Mouse (Mus musculus): ENCODE measurements at regions not wholly inside any gene's neighbourhood (a gene's known extent, or its start where the extent isn't known, plus 50 kb on each side); places are given as distances from the start of the nearest gene placed in this dataset.
"Not testable (repeated sequence)": the region's sequence is repeated elsewhere in the genome, so short reads cannot be mapped to it uniquely, and the experiment has no call there.

DNA sequence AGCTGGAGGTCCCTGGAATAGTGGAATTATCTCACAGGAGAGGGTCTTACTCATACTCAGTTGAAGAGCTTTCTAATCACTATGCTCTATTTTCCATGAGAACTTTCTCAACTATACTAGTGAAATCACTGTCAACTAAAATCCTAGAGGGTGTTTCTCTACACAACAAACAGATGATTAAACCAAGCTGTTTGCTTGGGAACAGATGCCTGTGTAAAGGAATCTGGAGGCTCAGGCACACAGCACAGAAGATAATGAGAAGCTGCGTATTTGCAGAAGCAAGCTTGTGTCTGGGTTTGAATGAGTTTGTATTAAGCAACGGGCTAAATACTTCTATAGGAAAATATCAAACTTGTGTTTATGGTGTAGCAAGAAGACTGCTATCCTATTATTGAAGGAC lies 202.9 kb upstream of the Myo3a start:
- WGBS (ENCODE audit: insufficient replicate concordance) = 56% methylated on average over 2 of the region's 2 CpGs
- Histone ChIP-seq H3K4me1 (replicated peaks) (no peaks in the 10 kb centered on the region), H3K9me3 (replicated peaks) (no peaks in the 10 kb centered on the region), H3K36me3 (replicated peaks) (no peaks in the 10 kb centered on the region), H3K9ac (no peak overlapping the region), H3K27ac (replicated peaks) (no peak overlapping the region), H3K4me2 (no peak overlapping the region), H3K27me3 (no peaks in the 10 kb centered on the region), H3K4me3 (replicated peaks) (no peak overlapping the region)
- no peak for ATAC-seq (ENCODE audit: insufficient read depth)

DNA sequence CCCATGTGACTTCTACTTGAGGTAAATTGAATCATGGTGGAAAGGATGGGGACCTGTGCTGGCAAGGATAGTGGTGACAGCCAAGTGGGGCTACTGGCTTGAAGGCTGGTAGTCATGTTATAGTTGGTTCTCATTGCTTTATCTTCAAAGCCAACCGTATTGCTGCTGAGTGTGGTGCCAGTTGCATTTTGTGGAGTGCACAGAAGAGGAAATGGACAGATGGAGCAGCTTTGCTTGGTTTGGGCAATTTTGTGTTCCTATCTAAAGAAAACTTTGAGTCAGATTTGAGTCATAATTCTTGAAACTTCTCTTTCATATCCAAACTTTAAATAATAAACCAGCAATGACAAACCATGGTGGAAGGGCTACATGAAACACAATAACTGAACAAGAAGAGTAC lies 200.5 kb upstream of the Myo3a start:
- Histone ChIP-seq H3K36me3 (replicated peaks) (no peaks in the 10 kb centered on the region), H3K27ac (replicated peaks) (no peak overlapping the region), H3K4me3 (replicated peaks) (no peak overlapping the region), H3K4me2 (no peak overlapping the region), H3K27me3 (no peaks in the 10 kb centered on the region), H3K9ac (no peak overlapping the region), H3K4me1 (replicated peaks) (no peaks in the 10 kb centered on the region), H3K9me3 (replicated peaks) (no peaks in the 10 kb centered on the region)
- 63% methylated on average over 1 of the region's 1 CpGs for WGBS (ENCODE audit: insufficient replicate concordance)
- ATAC-seq (ENCODE audit: insufficient read depth) = no peak

DNA sequence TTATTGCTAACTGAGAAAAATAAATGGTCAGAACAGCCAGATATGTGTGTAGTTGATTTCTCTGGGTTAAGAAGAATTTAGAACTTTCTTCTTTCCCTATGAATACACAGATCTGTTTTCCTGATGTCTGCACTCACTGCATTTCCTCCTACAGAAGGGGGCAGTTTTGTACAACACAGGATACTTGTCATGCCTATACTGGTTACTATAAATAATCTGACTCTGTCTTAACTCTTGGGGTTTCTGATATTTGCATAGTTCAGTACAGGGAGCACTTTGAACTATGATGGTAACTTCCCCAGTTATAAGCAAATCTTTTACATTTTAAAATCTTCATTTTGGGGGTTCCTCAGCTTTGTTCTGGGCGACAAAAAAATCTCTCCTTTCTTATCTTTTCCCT lies 198.7 kb upstream of the Myo3a start:
- H3K4me3 ChIP-seq (replicated peaks) = no peak overlapping the region
- 39% methylated on average over 1 of the region's 1 CpGs for WGBS (ENCODE audit: insufficient replicate concordance)

DNA sequence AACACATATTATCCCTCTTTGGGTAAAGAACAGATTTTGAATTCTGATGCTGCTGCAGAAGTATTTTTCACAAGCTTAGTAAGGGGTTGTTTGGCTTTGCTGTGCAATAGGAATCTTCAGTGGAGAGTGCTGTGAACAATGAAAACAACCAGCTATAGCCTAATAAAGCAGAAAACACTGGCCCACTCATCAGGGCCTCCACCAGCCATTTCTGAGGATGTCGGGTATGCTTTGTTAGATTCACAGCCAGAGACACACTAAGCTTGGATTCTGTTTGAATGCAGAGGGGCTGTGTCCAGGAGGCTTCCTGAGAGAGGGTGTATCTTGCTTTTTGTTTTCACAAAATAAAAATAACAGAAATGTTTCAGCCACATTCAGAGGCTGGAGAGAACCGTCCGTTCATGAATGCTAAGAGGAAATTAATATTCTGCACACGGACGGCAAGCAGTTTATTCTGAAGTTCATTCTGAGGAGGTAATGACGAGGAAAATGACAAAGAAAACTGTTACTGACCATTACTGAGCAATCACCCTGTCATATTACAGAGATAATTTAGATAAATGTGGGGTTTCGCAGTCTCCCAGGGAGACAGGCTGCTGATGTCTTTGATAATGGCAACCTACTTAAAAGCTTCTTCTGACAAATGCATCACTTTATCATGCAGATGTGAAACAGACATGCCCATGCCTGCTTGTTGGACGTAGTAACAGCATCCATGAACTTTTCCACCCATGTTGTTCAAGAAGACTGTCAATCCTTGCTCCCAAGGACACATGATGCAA lies 198.1 kb upstream of the Myo3a start:
- no peaks in the 10 kb centered on the region for H3K4me1 ChIP-seq (replicated peaks)
- H3K27ac ChIP-seq (replicated peaks) = no peak overlapping the region
- H3K4me2 ChIP-seq = no peak overlapping the region
- no peak overlapping the region for H3K4me3 ChIP-seq (replicated peaks)
- no peaks in the 10 kb centered on the region for H3K27me3 ChIP-seq
- no peak for ATAC-seq (ENCODE audit: insufficient read depth)
- no peaks in the 10 kb centered on the region for H3K36me3 ChIP-seq (replicated peaks)
- H3K9ac ChIP-seq = no peak overlapping the region
- 69% methylated on average over 8 of the region's 8 CpGs for WGBS (ENCODE audit: insufficient replicate concordance)
- no peaks in the 10 kb centered on the region for H3K9me3 ChIP-seq (replicated peaks)

More for the DNA sequence above, 198.7 kb upstream of the Myo3a start:
- Histone ChIP-seq H3K27me3 (no peaks in the 10 kb centered on the region), H3K9me3 (replicated peaks) (no peaks in the 10 kb centered on the region), H3K36me3 (replicated peaks) (no peaks in the 10 kb centered on the region), H3K27ac (replicated peaks) (no peak overlapping the region), H3K9ac (no peak overlapping the region), H3K4me1 (replicated peaks) (no peaks in the 10 kb centered on the region), H3K4me2 (no peak overlapping the region)
- no peak for ATAC-seq (ENCODE audit: insufficient read depth)

GRCm38 (mm10) chr2:22029804-22030194 lies 197.5 kb upstream of the Myo3a start:
- Histone ChIP-seq H3K4me2 (no peak overlapping the region), H3K9ac (no peak overlapping the region), H3K4me3 (replicated peaks) (no peak overlapping the region), H3K4me1 (replicated peaks) (no peaks in the 10 kb centered on the region), H3K36me3 (replicated peaks) (no peaks in the 10 kb centered on the region), H3K9me3 (replicated peaks) (no peaks in the 10 kb centered on the region), H3K27ac (replicated peaks) (no peak overlapping the region), H3K27me3 (no peaks in the 10 kb centered on the region)
- WGBS (ENCODE audit: insufficient replicate concordance) = 66% methylated on average over 5 of the region's 5 CpGs
- ATAC-seq (ENCODE audit: insufficient read depth) = no peak

GRCm38 (mm10) chr2:22036841-22037240 lies 190.5 kb upstream of the Myo3a start:
- Histone ChIP-seq H3K4me2 (no peak overlapping the region), H3K4me3 (replicated peaks) (no peak overlapping the region), H3K9me3 (replicated peaks) (no peaks in the 10 kb centered on the region), H3K27ac (replicated peaks) (no peak overlapping the region), H3K9ac (no peak overlapping the region), H3K36me3 (replicated peaks) (no peaks in the 10 kb centered on the region), H3K27me3 (no peaks in the 10 kb centered on the region), H3K4me1 (replicated peaks) (no peaks in the 10 kb centered on the region)
- 72% methylated on average over 2 of the region's 2 CpGs for WGBS (ENCODE audit: insufficient replicate concordance)
- no peak for ATAC-seq (ENCODE audit: insufficient read depth)

DNA sequence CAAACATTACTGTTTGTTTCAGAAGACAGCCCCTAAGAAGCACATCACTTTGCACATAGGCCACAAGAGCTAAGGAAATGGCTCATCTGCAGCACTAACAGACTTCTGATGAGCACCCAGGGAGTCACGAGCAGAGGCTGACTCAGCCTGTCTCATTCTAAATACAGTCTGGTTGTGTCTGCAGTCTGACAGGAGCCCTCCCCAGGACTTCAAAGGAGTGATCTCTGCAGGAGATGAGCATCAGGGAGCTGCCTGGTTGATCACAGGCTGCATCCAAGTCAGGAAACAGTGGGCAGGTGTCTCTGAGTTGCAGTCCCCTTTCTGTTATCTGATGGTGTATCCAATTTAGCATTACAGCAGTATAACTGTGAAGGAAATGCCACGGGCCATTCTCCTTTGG lies 188.5 kb upstream of the Myo3a start:
- ATAC-seq (ENCODE audit: insufficient read depth) = no peak
- Histone ChIP-seq H3K36me3 (replicated peaks) (no peaks in the 10 kb centered on the region), H3K9ac (no peak overlapping the region), H3K27ac (replicated peaks) (no peak overlapping the region), H3K4me3 (replicated peaks) (no peak overlapping the region), H3K4me2 (no peak overlapping the region), H3K9me3 (replicated peaks) (no peaks in the 10 kb centered on the region), H3K4me1 (replicated peaks) (no peaks in the 10 kb centered on the region), H3K27me3 (no peaks in the 10 kb centered on the region)
- WGBS (ENCODE audit: insufficient replicate concordance) = 30% methylated on average over 2 of the region's 2 CpGs

- WGBS (ENCODE audit: insufficient replicate concordance) = 48% methylated on average over 6 of the region's 6 CpGs
- not testable (repeated sequence) for H3K4me1 ChIP-seq (replicated peaks); H3K9me3 ChIP-seq (replicated peaks); H3K27me3 ChIP-seq; H3K27ac ChIP-seq (replicated peaks); H3K4me2 ChIP-seq; H3K9ac ChIP-seq; H3K4me3 ChIP-seq (replicated peaks); ATAC-seq (ENCODE audit: insufficient read depth); H3K36me3 ChIP-seq (replicated peaks)
Observed at GRCm38 (mm10) chr2:22043937-22044336, 183.4 kb upstream of the Myo3a start.

DNA sequence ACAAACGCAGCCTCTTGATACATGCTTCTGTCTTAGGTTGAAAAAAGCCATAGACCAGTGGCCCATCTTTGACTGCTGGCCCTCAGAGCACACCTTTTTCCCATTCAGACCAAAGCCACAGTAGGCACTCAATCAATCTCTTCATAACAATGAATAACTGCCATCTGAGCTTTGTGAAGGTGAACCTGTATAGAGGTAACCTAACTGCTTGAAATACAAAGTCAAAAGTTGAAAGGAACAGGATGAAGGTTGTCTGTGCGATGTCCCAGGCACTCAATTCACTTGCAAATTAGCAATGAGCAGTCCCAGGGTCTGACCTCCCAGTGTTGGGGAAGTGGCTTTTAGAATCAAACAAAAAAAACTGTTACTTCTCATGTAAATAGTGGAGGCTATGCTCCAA lies 182.4 kb upstream of the Myo3a start:
- WGBS (ENCODE audit: insufficient replicate concordance) = 43% methylated on average over 2 of the region's 2 CpGs
- Histone ChIP-seq H3K36me3 (replicated peaks) (no peaks in the 10 kb centered on the region), H3K4me3 (replicated peaks) (no peak overlapping the region), H3K27ac (replicated peaks) (no peak overlapping the region), H3K4me1 (replicated peaks) (no peaks in the 10 kb centered on the region), H3K9me3 (replicated peaks) (no peaks in the 10 kb centered on the region), H3K9ac (no peak overlapping the region), H3K4me2 (no peak overlapping the region), H3K27me3 (no peaks in the 10 kb centered on the region)
- no peak for ATAC-seq (ENCODE audit: insufficient read depth)

DNA sequence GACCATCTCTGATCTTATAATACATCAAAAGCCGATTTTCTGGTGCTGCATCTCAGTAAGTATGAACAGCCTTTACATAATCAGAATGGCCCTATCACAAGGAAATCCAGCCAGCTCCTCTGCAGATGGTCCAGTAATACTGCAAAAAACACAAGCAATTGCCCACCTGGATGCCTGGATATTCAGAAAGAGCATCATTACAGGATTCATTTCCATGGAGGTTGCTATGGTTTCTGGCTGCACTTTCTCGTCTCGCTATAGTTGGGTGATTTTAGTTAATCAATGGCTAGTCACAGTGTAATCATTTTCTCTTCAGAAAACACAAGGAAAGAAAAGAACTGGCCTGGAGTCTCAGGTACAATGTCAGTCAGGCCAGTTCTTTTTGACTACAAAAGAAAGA lies 179.8 kb upstream of the Myo3a start:
- no peaks in the 10 kb centered on the region for H3K4me1 ChIP-seq (replicated peaks)
- H3K36me3 ChIP-seq (replicated peaks) = no peaks in the 10 kb centered on the region
- ATAC-seq (ENCODE audit: insufficient read depth) = no peak
- H3K27ac ChIP-seq (replicated peaks) = no peak overlapping the region
- 63% methylated on average over 3 of the region's 3 CpGs for WGBS (ENCODE audit: insufficient replicate concordance)
- no peaks in the 10 kb centered on the region for H3K9me3 ChIP-seq (replicated peaks)
- H3K27me3 ChIP-seq = no peaks in the 10 kb centered on the region
- no peak overlapping the region for H3K4me3 ChIP-seq (replicated peaks)
- no peak overlapping the region for H3K4me2 ChIP-seq
- no peak overlapping the region for H3K9ac ChIP-seq

GRCm38 (mm10) chr2:22066535-22066934 lies 160.8 kb upstream of the Myo3a start:
- no peak overlapping the region for H3K9ac ChIP-seq

DNA sequence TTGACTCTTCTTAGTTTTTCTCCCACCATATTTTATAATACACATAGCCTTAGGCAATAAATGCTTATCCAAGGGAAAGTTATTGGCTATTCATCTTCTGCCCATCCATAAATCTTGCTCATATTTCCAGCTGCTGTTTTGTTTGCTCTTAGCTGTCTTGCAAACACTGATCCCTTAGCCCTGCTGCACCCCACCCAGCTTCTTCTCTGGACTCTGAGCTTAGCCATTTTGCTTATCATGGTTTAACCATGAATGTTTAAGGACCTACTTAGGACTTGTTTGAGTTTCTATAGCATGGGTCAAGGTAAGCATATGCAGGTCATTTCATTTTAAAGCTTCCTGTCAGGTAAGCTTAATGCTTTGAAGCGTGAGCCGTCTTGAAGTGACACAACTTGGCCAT lies 130.5 kb upstream of the Myo3a start:
- H3K4me2 ChIP-seq = no peak overlapping the region
- H3K27ac ChIP-seq (replicated peaks) = no peak overlapping the region
- H3K36me3 ChIP-seq (replicated peaks) = no peaks in the 10 kb centered on the region
- H3K27me3 ChIP-seq = no peaks in the 10 kb centered on the region
- no peak overlapping the region for H3K4me3 ChIP-seq (replicated peaks)
- no peaks in the 10 kb centered on the region for H3K9me3 ChIP-seq (replicated peaks)
- H3K4me1 ChIP-seq (replicated peaks) = no peaks in the 10 kb centered on the region
- no peak overlapping the region for H3K9ac ChIP-seq
- no peak for ATAC-seq (ENCODE audit: insufficient read depth)
- WGBS (ENCODE audit: insufficient replicate concordance) = 79% methylated on average over 2 of the region's 2 CpGs

More at GRCm38 (mm10) chr2:22066535-22066934, 160.8 kb upstream of the Myo3a start:
- ATAC-seq (ENCODE audit: insufficient read depth) = no peak
- H3K36me3 ChIP-seq (replicated peaks) = no peaks in the 10 kb centered on the region
- no peaks in the 10 kb centered on the region for H3K9me3 ChIP-seq (replicated peaks)
- WGBS (ENCODE audit: insufficient replicate concordance) = 65% methylated on average over 5 of the region's 5 CpGs
- H3K27ac ChIP-seq (replicated peaks) = no peak overlapping the region
- no peaks in the 10 kb centered on the region for H3K27me3 ChIP-seq
- H3K4me1 ChIP-seq (replicated peaks) = no peaks in the 10 kb centered on the region
- H3K4me3 ChIP-seq (replicated peaks) = no peak overlapping the region
- H3K4me2 ChIP-seq = no peak overlapping the region

All from liver, embryonic 15.5 days (tissue).